8 mouse cellular contexts compared by ENCODE assay signal in genomic region chr7:116307099-116307870, GRCm38 (mm10). TPM values are rescaled to one million over a fixed set of nuclear protein-coding genes. Genes with fewer than 3 reads are reported as not detected.
DNase-seq lines count a peak whose midpoint lies in the region; ATAC-seq lines count a peak whose summit lies in the region.

No protein-coding gene starts in this region.

- no peaks in the 10 kb centered on the region for H3K9me3 ChIP-seq in hindbrain, embryonic 14.5 days (ENCODE audit: control insufficient read depth, low read length)

- H3K4me1 ChIP-seq in hindbrain, embryonic 14.5 days (replicated peaks; ENCODE audit: control insufficient read depth, insufficient read depth, low read length): peaks cover 6% of the 10 kb centered on the region

- peak overlapping the region; percentile 68 for H3K4me3 ChIP-seq in hindbrain, embryonic 14.5 days (replicated peaks; ENCODE audit: low read length)

- intact Hi-C loops in left cerebral cortex, postnatal 4 days (cut with DNase I): loop anchor here (5.0 kb wide), 1 partner anchor 60 kb away; no protein-coding TSS in a partner anchor

- peak overlapping the region; percentile 52; the same call in 1 of the 2 replicates for H3K27ac ChIP-seq in hindbrain, embryonic 14.5 days

- peak; percentile 13 to 28 for DNase-seq in spleen, adult 18-20 months
- DNase-seq in spleen, postnatal 14 days (ENCODE audit: low spot score in 2 of 2): no peak
- DNase-seq in cerebellum, postnatal 25 days: peak; percentile 60 to 75
- DNase-seq in gastrocnemius, adult 18-20 months (ENCODE audit: low spot score): peak; percentile 56
- DNase-seq in hindbrain, embryonic 14.5 days (ENCODE audit: low spot score): peak; percentile 67
- peak; percentile 85 for DNase-seq in left cerebral cortex, postnatal 4 days
- DNase-seq in mesoderm, embryonic 11.5 days (ENCODE audit: low read depth, low spot score): peak; percentile 86
- peak; percentile 18 to 33 for DNase-seq in spleen, postnatal 10 days (ENCODE audit: low spot score in 2 of 2)

- peak; percentile 87 for ATAC-seq in hindbrain, embryonic 14.5 days (ENCODE audit: low FRiP score)

- H3K27me3 ChIP-seq in hindbrain, embryonic 14.5 days (ENCODE audit: control insufficient read depth, insufficient read depth, low read length): peaks cover 18% of the 10 kb centered on the region; the same call in 1 of the 2 replicates

- H3K36me3 ChIP-seq in hindbrain, embryonic 14.5 days (replicated peaks; ENCODE audit: control insufficient read depth, insufficient read depth): no peaks in the 10 kb centered on the region

- H3K9ac ChIP-seq in hindbrain, embryonic 14.5 days: peak overlapping the region; percentile 58

- peak overlapping the region; percentile 100 for H3K4me2 ChIP-seq in hindbrain, embryonic 14.5 days (replicated peaks)

- under 1% methylated on average over 63 of the region's 63 CpGs for WGBS in hindbrain, embryonic 14.5 days

RNA-seq across cellular contexts. Expression of gene Plekha7, which starts 0.9 kb away (rescaled TPM):
- 1 to 10 TPM in 1 of 2 experiments, under 1 TPM in 1; 0.71 to 1.5 TPM for total RNA-seq in gastrocnemius, adult 18-20 months (2021)
- 5.6 and 7.3 TPM in 2 replicates for polyA plus RNA-seq in hindbrain, embryonic 14.5 days (2014; fragmentation: Nextera tagmentation; extraction: Ambion mirVana)
- 10 to 100 TPM; 13.7 to 16.1 TPM for total RNA-seq in left cerebral cortex, postnatal 4 days (2021)

RNA-seq across cellular contexts. Expression of gene Rps13, which starts 26.7 kb away (rescaled TPM):
- 100 to 1,000 TPM; 260 to 323 TPM for total RNA-seq in gastrocnemius, adult 18-20 months (2021)
- polyA plus RNA-seq in hindbrain, embryonic 14.5 days (2014; fragmentation: Nextera tagmentation; extraction: Ambion mirVana): 499 and 625 TPM in 2 replicates
- 100 to 1,000 TPM; 355 to 388 TPM for total RNA-seq in left cerebral cortex, postnatal 4 days (2021)

Comparison
In these comparisons a context has a peak if more than half of its experiments do, and no peak if none do; other contexts are left out.
1. DNase-seq: peak in spleen, adult 18-20 months (2 of 2), cerebellum, postnatal 25 days (2 of 2), gastrocnemius, adult 18-20 months (single experiment), hindbrain, embryonic 14.5 days (single experiment), left cerebral cortex, postnatal 4 days (single experiment), mesoderm, embryonic 11.5 days (single experiment) and spleen, postnatal 10 days (2 of 2); none in spleen, postnatal 14 days (0 of 2).
2. RNA of gene Plekha7, which starts 0.9 kb away (total RNA-seq): 13.7 to 16.1 TPM in left cerebral cortex, postnatal 4 days; 0.71 to 1.5 TPM in gastrocnemius, adult 18-20 months; every median in the first group is over 4 times any median in the second.